Mouse (Mus musculus): ENCODE data around the gene Arhgap31.

Arhgap31 gene

GRCm38 (mm10) chr16:38549479-38550396, 163.3 kb downstream of the Arhgap31 start, which contains the start of gene Poglut1:
Gene Poglut1 (minus strand): TSS chr16:38550258.
- peak; percentile 91 for DNase-seq (ENCODE audit: low spot score in 2 of 2)

Data from right cerebral cortex, postnatal 10 days (tissue).